In the genomic region with DNA sequence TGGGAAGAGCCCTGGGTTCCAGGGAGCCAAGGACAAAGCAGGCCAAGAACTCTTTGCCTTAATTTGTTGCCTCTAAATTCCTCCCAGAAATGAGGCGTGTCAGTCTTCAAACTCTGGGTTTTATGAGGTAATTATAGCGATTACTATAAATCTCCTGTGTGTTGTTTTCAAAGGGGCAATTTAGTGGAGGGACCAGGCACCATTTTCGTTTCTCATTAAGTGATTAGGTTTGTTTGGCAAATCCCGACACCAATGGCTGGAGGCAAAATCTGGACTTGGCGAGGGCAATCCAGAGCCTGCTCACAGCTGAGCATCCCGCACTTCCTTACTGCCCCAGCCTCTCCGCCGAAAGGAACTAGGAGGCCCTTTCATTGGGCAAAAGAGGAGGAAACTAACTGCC, we compare ENCODE assay signal across 27 mouse cellular contexts. TPM values are rescaled to one million over a fixed set of nuclear protein-coding genes. Genes with fewer than 3 reads are reported as not detected.
DNase-seq lines count a peak whose midpoint lies in the region; ATAC-seq lines count a peak whose summit lies in the region.
"Had no signal": no experiment of that assay in that cellular context is flagged by ENCODE, and none has a peak within 500 bp of the region (broad histone marks: within the 10 kb centered on the region; RNA-seq: fewer than 3 reads in every experiment).

No protein-coding gene starts in this region.

- no peaks in the 10 kb centered on the region for H3K36me3 ChIP-seq in midbrain, embryonic 11.5 days (ENCODE audit: control insufficient read depth, insufficient read depth, low read length)
- no peaks in the 10 kb centered on the region for H3K36me3 ChIP-seq in midbrain, embryonic 13.5 days
- no peaks in the 10 kb centered on the region for H3K36me3 ChIP-seq in limb, embryonic 11.5 days (ENCODE audit: control insufficient read depth, insufficient read depth, low read length)
- H3K36me3 ChIP-seq: hindbrain, embryonic 10.5 days; liver, embryonic 13.5 days; midbrain, embryonic 15.5 days; neural tube, embryonic 13.5 days had no signal

- no peak overlapping the region for H3K27ac ChIP-seq in midbrain, embryonic 11.5 days (ENCODE audit: low read depth, low read length)
- no peak overlapping the region for H3K27ac ChIP-seq in midbrain, embryonic 13.5 days
- no peak overlapping the region for H3K27ac ChIP-seq in limb, embryonic 11.5 days (replicated peaks; ENCODE audit: low read depth, low read length)
- H3K27ac ChIP-seq: hindbrain, embryonic 10.5 days; liver, embryonic 13.5 days; midbrain, embryonic 15.5 days; neural tube, embryonic 13.5 days had no signal

- 59% methylated on average over 8 of the region's 8 CpGs for WGBS in midbrain, embryonic 11.5 days
- WGBS in midbrain, embryonic 13.5 days: 51% methylated on average over 8 of the region's 8 CpGs
- WGBS in limb, embryonic 11.5 days: 7% methylated on average over 8 of the region's 8 CpGs

- DNase-seq in embryo, embryonic 10 days (ENCODE audit: low spot score): peak; percentile 54
- DNase-seq in embryo, embryonic 9.5 days (ENCODE audit: extremely low spot score): no peak
- peak; percentile 79 for DNase-seq in midbrain, embryonic 11.5 days (ENCODE audit: low spot score, missing footprints)
- DNase-seq in limb, embryonic 11.5 days (ENCODE audit: low spot score): peak; percentile 70
- no peak for DNase-seq in neural tube, embryonic 10.5 days (ENCODE audit: extremely low spot score, low spot score)
- no peak for DNase-seq in cerebellum, adult 18-20 months
- DNase-seq: adrenal gland, postnatal 10 days; cerebellum, adult 8-10 months; forebrain, postnatal 0 days; gastrocnemius, postnatal 36 days; kidney, postnatal 36 days; layer of hippocampus, adult 9-11 months; liver, embryonic 13.5 days; lung, embryonic 14.5 days; retina, postnatal 1 day; thymus, postnatal 14 days had no signal

- H3K9me3 ChIP-seq in midbrain, embryonic 11.5 days (ENCODE audit: control insufficient read depth, low read length): no peaks in the 10 kb centered on the region
- no peaks in the 10 kb centered on the region for H3K9me3 ChIP-seq in midbrain, embryonic 13.5 days
- H3K9me3 ChIP-seq in limb, embryonic 11.5 days (ENCODE audit: control insufficient read depth, low read length): no peaks in the 10 kb centered on the region
- H3K9me3 ChIP-seq: hindbrain, embryonic 10.5 days; liver, embryonic 13.5 days; megakaryocyte, embryonic 14.5 days; midbrain, embryonic 15.5 days; neural tube, embryonic 13.5 days had no signal

- ATAC-seq in midbrain, embryonic 11.5 days (ENCODE audit: low FRiP score): no peak
- ATAC-seq in midbrain, embryonic 13.5 days: no peak
- ATAC-seq in limb, embryonic 11.5 days (ENCODE audit: insufficient number of reproducible peaks, low FRiP score, low TSS enrichment, low read depth): no peak
- ATAC-seq: forebrain, postnatal 0 days; hindbrain, embryonic 16.5 days; intestine, embryonic 16.5 days; midbrain, embryonic 15.5 days had no signal

- H3K9ac ChIP-seq in midbrain, embryonic 11.5 days (ENCODE audit: low read length): no peak overlapping the region
- no peak overlapping the region for H3K9ac ChIP-seq in midbrain, embryonic 13.5 days (replicated peaks)
- no peak overlapping the region for H3K9ac ChIP-seq in limb, embryonic 11.5 days (ENCODE audit: low read length)
- H3K9ac ChIP-seq: forebrain, postnatal 0 days; liver, embryonic 13.5 days; lung, embryonic 14.5 days; midbrain, embryonic 15.5 days; neural tube, embryonic 13.5 days had no signal

- no peak overlapping the region for H3K4me3 ChIP-seq in midbrain, embryonic 11.5 days (ENCODE audit: low read depth, low read length)
- H3K4me3 ChIP-seq in midbrain, embryonic 13.5 days (replicated peaks): no peak overlapping the region
- H3K4me3 ChIP-seq in limb, embryonic 11.5 days (ENCODE audit: low read depth, low read length): no peak overlapping the region
- H3K4me3 ChIP-seq: hindbrain, embryonic 10.5 days; liver, embryonic 13.5 days; megakaryocyte, embryonic 14.5 days; midbrain, embryonic 15.5 days; neural tube, embryonic 13.5 days had no signal

- H3K4me1 ChIP-seq in midbrain, embryonic 11.5 days (ENCODE audit: control insufficient read depth, insufficient read depth, low read length): no peaks in the 10 kb centered on the region; the same call in 1 of the 2 replicates
- peaks cover 3% of the 10 kb centered on the region; the same call in 1 of the 2 replicates for H3K4me1 ChIP-seq in midbrain, embryonic 13.5 days (replicated peaks)
- peaks cover 10% of the 10 kb centered on the region for H3K4me1 ChIP-seq in limb, embryonic 11.5 days (ENCODE audit: control insufficient read depth, insufficient read depth, low read length)
- H3K4me1 ChIP-seq: liver, embryonic 13.5 days; midbrain, embryonic 15.5 days had no signal

- no peaks in the 10 kb centered on the region for H3K27me3 ChIP-seq in midbrain, embryonic 11.5 days (ENCODE audit: control insufficient read depth, insufficient read depth, low read length)
- peaks cover 19% of the 10 kb centered on the region for H3K27me3 ChIP-seq in midbrain, embryonic 13.5 days
- peaks cover 28% of the 10 kb centered on the region for H3K27me3 ChIP-seq in limb, embryonic 11.5 days (ENCODE audit: control insufficient read depth, insufficient read depth, low read length)

- no peak overlapping the region for H3K4me2 ChIP-seq in midbrain, embryonic 11.5 days
- H3K4me2 ChIP-seq in midbrain, embryonic 13.5 days (replicated peaks): no peak overlapping the region
- H3K4me2 ChIP-seq in limb, embryonic 11.5 days (ENCODE audit: low read depth, severe bottlenecking): no peak overlapping the region
- H3K4me2 ChIP-seq: heart, embryonic 11.5 days; liver, embryonic 13.5 days; lung, embryonic 14.5 days; midbrain, embryonic 15.5 days; neural tube, embryonic 13.5 days had no signal

RNA-seq across cellular contexts. Expression of gene Foxe3, which starts 16.8 kb away (rescaled TPM):
- polyA plus RNA-seq in midbrain, embryonic 11.5 days (2014; fragmentation: Nextera tagmentation; extraction: Ambion mirVana): 0.44 and 1.1 TPM in 2 replicates
- not detected in 2 replicates for polyA plus RNA-seq in midbrain, embryonic 13.5 days (2015; fragmentation: Nextera tagmentation; extraction: Ambion mirVana)
- not detected in 2 replicates for polyA plus RNA-seq in limb, embryonic 11.5 days (2014; fragmentation: Nextera tagmentation; extraction: Ambion mirVana)
- polyA plus RNA-seq: forebrain, postnatal 0 days; heart, embryonic 11.5 days; heart, postnatal 0 days; hindbrain, embryonic 16.5 days; intestine, embryonic 16.5 days; kidney, embryonic 14.5 days; liver, embryonic 13.5 days; lung, embryonic 14.5 days; neural tube, embryonic 13.5 days; spleen, adult 2 months had no signal

RNA-seq across cellular contexts. Expression of gene Foxd2, which starts 33.9 kb away (rescaled TPM):
- polyA plus RNA-seq in midbrain, embryonic 11.5 days (2014; fragmentation: Nextera tagmentation; extraction: Ambion mirVana): 2.0 and 2.4 TPM in 2 replicates
- polyA plus RNA-seq in midbrain, embryonic 13.5 days (2015; fragmentation: Nextera tagmentation; extraction: Ambion mirVana): 0.41 and 0.50 TPM in 2 replicates
- polyA plus RNA-seq in limb, embryonic 11.5 days (2014; fragmentation: Nextera tagmentation; extraction: Ambion mirVana): 0.20 and 0.67 TPM in 2 replicates
- polyA plus RNA-seq: liver, embryonic 13.5 days had no signal

RNA-seq across cellular contexts. Expression of gene Cmpk1, which starts 44.5 kb away (rescaled TPM):
- polyA plus RNA-seq in midbrain, embryonic 11.5 days (2014; fragmentation: Nextera tagmentation; extraction: Ambion mirVana): 145 and 152 TPM in 2 replicates
- 163 TPM in 2 replicates for polyA plus RNA-seq in midbrain, embryonic 13.5 days (2015; fragmentation: Nextera tagmentation; extraction: Ambion mirVana)
- polyA plus RNA-seq in limb, embryonic 11.5 days (2014; fragmentation: Nextera tagmentation; extraction: Ambion mirVana): 83.6 and 87.4 TPM in 2 replicates

RNA-seq across cellular contexts. Expression of gene Stil, which starts 57.4 kb away (rescaled TPM):
- 19.7 and 24.8 TPM in 2 replicates for polyA plus RNA-seq in midbrain, embryonic 11.5 days (2014; fragmentation: Nextera tagmentation; extraction: Ambion mirVana)
- polyA plus RNA-seq in midbrain, embryonic 13.5 days (2015; fragmentation: Nextera tagmentation; extraction: Ambion mirVana): 4.7 and 5.7 TPM in 2 replicates
- polyA plus RNA-seq in limb, embryonic 11.5 days (2014; fragmentation: Nextera tagmentation; extraction: Ambion mirVana): 20.1 and 23.0 TPM in 2 replicates

Comparison
In these comparisons a context has a peak if more than half of its experiments do, and no peak if none do; other contexts are left out.
1. DNase-seq: peak in embryo, embryonic 10 days (single experiment), midbrain, embryonic 11.5 days (single experiment) and limb, embryonic 11.5 days (single experiment); none in embryo, embryonic 9.5 days (single experiment), neural tube, embryonic 10.5 days (single experiment) and cerebellum, adult 18-20 months (0 of 2).